Mouse (Mus musculus) brain, embryonic 14.5 days (tissue): Measurements from ENCODE around the gene Pard3b.

Experiments used
- CTCF ChIP-seq: fragments of 200-500 bp; IDR thresholded peaks from 2 replicates; pipeline ENCODE4 v1.5.1; 2012; ENCODE audit warnings: inconsistent platforms, mild to moderate bottlenecking, moderate library complexity, borderline replicate concordance; ENCODE audit not compliant: insufficient read depth, insufficient read length; ENCODE audit errors: extremely low read depth
- POLR2A ChIP-seq: fragments of 200-500 bp; IDR thresholded peaks from 2 replicates; pipeline ENCODE4 v1.6.1; 2012; ENCODE audit warnings: mild to moderate bottlenecking, inconsistent platforms, borderline replicate concordance; ENCODE audit not compliant: poor library complexity, insufficient read depth, insufficient read length, severe bottlenecking; ENCODE audit errors: extremely low read depth

- TF ChIP-seq POLR2A = no peak
- no peak for TF ChIP-seq CTCF
Observed at GRCm38 (mm10) chr1:62625332-62625731, 986.7 kb downstream of the Pard3b start.
